Mouse (Mus musculus) testis, adult 2 months (tissue): Measurements from ENCODE around the gene Foxs1.

Experiments
- CTCF ChIP-seq: fragments of 200-500 bp; IDR thresholded peaks from 2 replicates; pipeline ENCODE4 v1.5.1; 2012; ENCODE audit warnings: low read depth, mild to moderate bottlenecking, inconsistent platforms, low read length, moderate library complexity; ENCODE audit not compliant: control insufficient read depth, insufficient read depth, insufficient replicate concordance
- POLR2A ChIP-seq: fragments of 200-500 bp; IDR thresholded peaks from 2 replicates; pipeline ENCODE4 v1.6.1; 2012; ENCODE audit warnings: low read depth, mild to moderate bottlenecking, inconsistent platforms, low read length, moderate library complexity; ENCODE audit not compliant: control insufficient read depth

GRCm38 (mm10) chr2:152948438-152949020 lies 15.5 kb upstream of the Foxs1 start:
- TF ChIP-seq CTCF (no peak), POLR2A (no peak)
